Mouse (Mus musculus): Measurements from ENCODE around the gene Lim2. TPM values are rescaled to one million over a fixed set of nuclear protein-coding genes. Genes with fewer than 3 reads are reported as not detected.

Lim2 gene
- polyA plus RNA-seq, 1 experiment = not detected

- TF ChIP-seq POLR2A (IDR thresholded peaks at IDR 0.05; ENCODE audit: low read depth, low read length) (no peak), CTCF (conservative IDR thresholded peaks at IDR 0.05; ENCODE audit: insufficient read depth, insufficient read length, low read depth, low read length) (no peak)
- Histone ChIP-seq H3K27me3 (replicated peaks; ENCODE audit: control insufficient read depth, insufficient read depth, low read length) (no peaks in the 10 kb centered on the region), H3K27ac (ENCODE audit: insufficient read depth, low read depth, low read length) (no peak overlapping the region), H3K4me1 (ENCODE audit: control insufficient read depth, insufficient read depth, low read length) (no peaks in the 10 kb centered on the region), H3K36me3 (ENCODE audit: control insufficient read depth, insufficient read depth, low read length) (no peaks in the 10 kb centered on the region), H3K4me3 (ENCODE audit: insufficient read depth, low read depth, low read length) (no peak overlapping the region)
- no peak for DNase-seq
- 90% methylated on average over 5 of the region's 5 CpGs for WGBS
Measured at GRCm38 (mm10) chr7:43434676-43435075, 7.2 kb downstream of the Lim2 start.

- WGBS = 71% methylated on average over 10 of the region's 10 CpGs
Measured at GRCm38 (mm10) chr7:43436341-43437255, 9.1 kb downstream of the Lim2 start, which contains the start of gene Nkg7. Gene Nkg7, plus strand, starts transcription at chr7:43437073.

GRCm38 (mm10) chr7:43438611-43439010 is 11.1 kb downstream of the Lim2 start:
- WGBS = 87% methylated on average over 4 of the region's 4 CpGs
- TF ChIP-seq CTCF (conservative IDR thresholded peaks at IDR 0.05; ENCODE audit: insufficient read depth, insufficient read length, low read depth, low read length) (no peak), POLR2A (IDR thresholded peaks at IDR 0.05; ENCODE audit: low read depth, low read length) (no peak)

More at GRCm38 (mm10) chr7:43436341-43437255, 9.1 kb downstream of the Lim2 start, which contains the start of gene Nkg7:
- peaks cover 6% of the 10 kb centered on the region; the same call in 1 of the 2 replicates for H3K4me1 ChIP-seq (ENCODE audit: control insufficient read depth, insufficient read depth, low read length)
- H3K4me3 ChIP-seq (ENCODE audit: insufficient read depth, low read depth, low read length) = no peak within 1 kb of the TSS
- no peak within 1 kb of the TSS for H3K27ac ChIP-seq (ENCODE audit: insufficient read depth, low read depth, low read length)
- no peaks in the 10 kb centered on the region for H3K27me3 ChIP-seq (replicated peaks; ENCODE audit: control insufficient read depth, insufficient read depth, low read length)
- no peaks in the 10 kb centered on the region for H3K36me3 ChIP-seq (ENCODE audit: control insufficient read depth, insufficient read depth, low read length)
- DNase-seq = no peak
- no peak for TF ChIP-seq POLR2A (IDR thresholded peaks at IDR 0.05; ENCODE audit: low read depth, low read length)
- no peak for TF ChIP-seq CTCF (conservative IDR thresholded peaks at IDR 0.05; ENCODE audit: insufficient read depth, insufficient read length, low read depth, low read length)

DNA sequence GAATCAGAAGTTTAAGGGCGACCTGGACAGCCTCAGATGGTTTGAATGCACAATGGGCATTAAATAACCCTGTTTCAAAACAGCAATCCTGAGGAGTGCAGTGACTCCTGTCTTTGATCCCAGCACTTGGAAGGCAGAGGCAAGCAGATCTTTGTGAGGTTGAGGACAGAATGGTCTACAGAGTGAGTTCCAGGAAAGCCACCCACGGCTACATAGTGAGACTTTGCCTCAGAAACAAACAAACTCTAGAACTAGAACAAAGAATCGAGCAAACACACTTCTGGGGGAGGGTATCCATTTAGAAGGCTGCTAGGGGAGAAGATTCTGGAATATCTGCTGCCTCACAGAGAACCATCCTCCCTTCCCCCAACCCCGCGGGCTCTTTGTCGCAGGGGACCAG is 13.0 kb downstream of the Lim2 start, which contains the start of gene Cldnd2:
TSS of gene Cldnd2 (plus strand) at position 301 of the 400 bp plus-strand sequence.
- 83% methylated on average over 6 of the region's 6 CpGs for WGBS
- TF ChIP-seq CTCF (conservative IDR thresholded peaks at IDR 0.05; ENCODE audit: insufficient read depth, insufficient read length, low read depth, low read length) = no peak
- no peak for TF ChIP-seq POLR2A (IDR thresholded peaks at IDR 0.05; ENCODE audit: low read depth, low read length)

More at GRCm38 (mm10) chr7:43438611-43439010, 11.1 kb downstream of the Lim2 start:
- no peak overlapping the region for H3K27ac ChIP-seq (ENCODE audit: insufficient read depth, low read depth, low read length)
- H3K4me3 ChIP-seq (ENCODE audit: insufficient read depth, low read depth, low read length) = no peak overlapping the region
- H3K27me3 ChIP-seq (replicated peaks; ENCODE audit: control insufficient read depth, insufficient read depth, low read length) = no peaks in the 10 kb centered on the region
- DNase-seq = no peak
- H3K4me1 ChIP-seq (ENCODE audit: control insufficient read depth, insufficient read depth, low read length) = peaks cover 7% of the 10 kb centered on the region; the same call in 1 of the 2 replicates
- no peaks in the 10 kb centered on the region for H3K36me3 ChIP-seq (ENCODE audit: control insufficient read depth, insufficient read depth, low read length)

GRCm38 (mm10) chr7:43441071-43441470 is 13.6 kb downstream of the Lim2 start:
- TF ChIP-seq POLR2A (IDR thresholded peaks at IDR 0.05; ENCODE audit: low read depth, low read length) (no peak), CTCF (conservative IDR thresholded peaks at IDR 0.05; ENCODE audit: insufficient read depth, insufficient read length, low read depth, low read length) (no peak)
- WGBS = 49% methylated on average over 3 of the region's 3 CpGs
- H3K27ac ChIP-seq (ENCODE audit: insufficient read depth, low read depth, low read length) = no peak overlapping the region
- H3K36me3 ChIP-seq (ENCODE audit: control insufficient read depth, insufficient read depth, low read length) = no peaks in the 10 kb centered on the region
- H3K4me3 ChIP-seq (ENCODE audit: insufficient read depth, low read depth, low read length) = no peak overlapping the region
- peak; percentile 66 for DNase-seq
- H3K27me3 ChIP-seq (replicated peaks; ENCODE audit: control insufficient read depth, insufficient read depth, low read length) = no peaks in the 10 kb centered on the region
- H3K4me1 ChIP-seq (ENCODE audit: control insufficient read depth, insufficient read depth, low read length) = peaks cover 8% of the 10 kb centered on the region

More for the DNA sequence above, 13.0 kb downstream of the Lim2 start, which contains the start of gene Cldnd2:
- Histone ChIP-seq H3K4me3 (ENCODE audit: insufficient read depth, low read depth, low read length) (no peak within 1 kb of the TSS), H3K27ac (ENCODE audit: insufficient read depth, low read depth, low read length) (no peak within 1 kb of the TSS), H3K4me1 (ENCODE audit: control insufficient read depth, insufficient read depth, low read length) (peaks cover 7% of the 10 kb centered on the region; the same call in 1 of the 2 replicates), H3K27me3 (replicated peaks; ENCODE audit: control insufficient read depth, insufficient read depth, low read length) (no peaks in the 10 kb centered on the region), H3K36me3 (ENCODE audit: control insufficient read depth, insufficient read depth, low read length) (no peaks in the 10 kb centered on the region)
- DNase-seq = no peak

DNA sequence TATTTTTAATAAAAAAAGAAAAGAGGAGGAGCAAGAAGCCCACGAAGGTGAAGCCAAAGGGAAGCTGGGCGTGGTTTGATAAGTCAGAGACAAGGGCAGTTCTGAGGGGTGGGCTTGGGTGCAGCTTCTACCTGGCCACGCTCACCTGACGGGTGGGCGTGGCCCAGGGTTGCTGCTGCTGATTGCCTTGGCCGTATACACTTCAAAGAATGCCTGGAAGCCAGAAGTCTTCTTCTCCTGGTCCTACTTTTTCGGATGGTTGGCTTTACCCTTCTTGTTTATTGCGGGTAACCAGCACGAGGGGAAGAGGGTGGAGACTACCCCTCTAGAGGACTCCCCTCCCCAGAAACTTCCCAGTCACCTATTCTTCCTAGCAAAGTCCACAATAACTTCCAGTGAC is 15.2 kb downstream of the Lim2 start:
- no peak for TF ChIP-seq POLR2A (IDR thresholded peaks at IDR 0.05; ENCODE audit: low read depth, low read length)
- no peak for TF ChIP-seq CTCF (conservative IDR thresholded peaks at IDR 0.05; ENCODE audit: insufficient read depth, insufficient read length, low read depth, low read length)
- no peaks in the 10 kb centered on the region for H3K36me3 ChIP-seq (ENCODE audit: control insufficient read depth, insufficient read depth, low read length)
- WGBS = 18% methylated on average over 9 of the region's 9 CpGs

More for the DNA sequence above, 15.2 kb downstream of the Lim2 start:
- no peak for DNase-seq
- Histone ChIP-seq H3K27ac (ENCODE audit: insufficient read depth, low read depth, low read length) (peak overlapping the region; percentile 100), H3K4me3 (ENCODE audit: insufficient read depth, low read depth, low read length) (peak overlapping the region; percentile 71), H3K27me3 (replicated peaks; ENCODE audit: control insufficient read depth, insufficient read depth, low read length) (no peaks in the 10 kb centered on the region), H3K4me1 (ENCODE audit: control insufficient read depth, insufficient read depth, low read length) (peaks cover 18% of the 10 kb centered on the region)

All from kidney, adult 2 months (tissue).